Mouse (Mus musculus): Measurements from ENCODE around the gene Slc39a11.

Gene Slc39a11

GRCm38 (mm10) chr11:113253169-113253568 lies 396.7 kb downstream of the Slc39a11 start:
- DNase-seq (ENCODE audit: low read depth, low spot score) = no peak

DNA sequence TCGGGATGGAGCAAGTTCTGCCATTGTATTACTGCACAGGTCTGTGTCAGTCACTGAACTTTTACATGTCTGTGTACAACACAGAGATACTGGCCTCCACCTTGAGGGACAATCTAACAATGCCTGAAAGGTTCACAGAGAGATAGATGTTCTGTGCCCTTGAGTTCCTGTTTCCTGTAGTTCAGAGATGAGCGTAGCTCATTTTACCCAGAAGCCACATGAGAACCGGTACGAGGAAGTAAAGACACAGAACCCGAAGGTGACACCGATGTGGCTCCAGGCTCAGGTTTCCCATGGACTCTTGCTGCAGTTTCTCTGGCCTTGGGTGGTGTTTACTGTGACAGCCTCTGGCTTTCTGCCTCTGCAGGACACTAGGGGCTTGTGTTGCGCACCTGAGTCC lies 398.7 kb downstream of the Slc39a11 start:
- no peak for DNase-seq (ENCODE audit: low read depth, low spot score)

GRCm38 (mm10) chr11:113246475-113246874 lies 403.4 kb downstream of the Slc39a11 start:
- DNase-seq (ENCODE audit: low read depth, low spot score) = no peak

- no peak for DNase-seq (ENCODE audit: low read depth, low spot score)
Measured at GRCm38 (mm10) chr11:113245666-113246065, 404.2 kb downstream of the Slc39a11 start.

DNA sequence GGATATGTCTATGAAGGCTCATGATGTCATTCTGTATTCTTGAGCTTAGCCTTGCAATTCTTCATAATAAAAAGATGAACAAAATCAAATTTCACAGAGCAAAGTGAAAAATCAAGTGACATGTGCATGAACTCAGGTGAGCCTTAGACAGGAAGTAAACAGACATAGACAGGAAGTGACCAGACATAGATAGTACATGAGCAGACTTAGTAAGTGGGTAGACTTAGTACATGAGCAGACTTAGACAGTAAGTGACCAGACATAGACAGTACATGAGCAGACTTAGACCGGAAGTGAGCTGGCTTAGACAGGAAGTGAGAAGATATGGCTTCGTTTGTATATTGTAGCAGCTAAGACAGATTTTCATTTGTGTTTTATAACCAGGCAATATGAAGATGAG lies 415.4 kb downstream of the Slc39a11 start:
- DNase-seq (ENCODE audit: low read depth, low spot score) = no peak

GRCm38 (mm10) chr11:113232049-113232448 lies 417.8 kb downstream of the Slc39a11 start:
- DNase-seq (ENCODE audit: low read depth, low spot score) = no peak

- DNase-seq (ENCODE audit: low read depth, low spot score) = no peak
Measured at GRCm38 (mm10) chr11:113230410-113231132, 419.3 kb downstream of the Slc39a11 start.

GRCm38 (mm10) chr11:113225748-113226147 lies 424.1 kb downstream of the Slc39a11 start:
- DNase-seq (ENCODE audit: low read depth, low spot score) = no peak

DNA sequence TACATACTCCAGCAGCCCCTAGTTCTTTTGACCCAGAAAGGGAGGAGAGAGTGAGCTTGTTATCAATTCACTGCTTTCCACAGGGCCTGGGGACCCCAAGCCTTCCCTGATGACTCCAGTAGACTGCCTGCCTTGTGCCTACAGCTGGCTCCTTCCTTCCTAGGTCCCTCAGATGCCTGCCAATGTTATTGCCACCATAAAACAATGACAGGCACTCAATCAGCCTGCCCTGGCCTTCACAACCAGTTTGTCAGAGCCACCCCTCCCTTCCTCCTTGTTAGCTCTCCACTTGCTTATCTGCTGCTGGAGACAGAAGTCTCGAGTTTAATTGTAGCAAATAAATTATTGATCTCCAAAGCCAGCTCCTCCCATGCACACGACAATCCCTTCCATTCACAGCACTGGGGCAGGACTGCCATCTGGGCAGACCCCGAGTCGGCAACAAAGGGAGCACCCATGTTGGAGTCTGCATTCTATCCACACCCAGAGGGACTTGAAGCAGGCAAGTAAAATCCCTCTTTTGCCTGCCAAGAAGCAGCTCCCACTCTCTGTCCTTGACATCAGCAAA lies 426.0 kb downstream of the Slc39a11 start:
- no peak for DNase-seq (ENCODE audit: low read depth, low spot score)

- no peak for DNase-seq (ENCODE audit: low read depth, low spot score)
Measured at GRCm38 (mm10) chr11:113221267-113222195, 428.3 kb downstream of the Slc39a11 start.

DNA sequence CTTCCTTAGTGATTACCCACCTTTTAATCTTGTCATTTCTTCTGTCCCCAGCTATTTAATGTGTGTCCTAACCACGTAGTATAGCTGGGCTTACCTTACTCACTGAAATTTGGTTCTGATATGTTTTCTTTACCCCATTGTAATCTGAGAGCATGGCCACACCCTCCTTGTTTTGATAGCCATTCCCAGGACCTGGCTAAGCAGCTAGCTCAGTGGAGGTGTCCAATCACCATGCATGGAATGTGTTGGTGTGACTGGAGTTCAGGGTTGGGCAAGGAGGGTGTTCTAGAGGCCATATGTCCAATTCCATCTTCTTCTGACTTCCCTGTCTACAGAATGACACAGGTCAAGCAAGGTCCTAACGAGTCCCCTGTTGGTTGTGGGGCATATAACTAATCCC lies 429.2 kb downstream of the Slc39a11 start:
- DNase-seq (ENCODE audit: low read depth, low spot score) = no peak

- DNase-seq (ENCODE audit: low read depth, low spot score) = no peak
Measured at GRCm38 (mm10) chr11:113214741-113215140, 435.1 kb downstream of the Slc39a11 start.

GRCm38 (mm10) chr11:113212390-113213025 lies 437.4 kb downstream of the Slc39a11 start:
- DNase-seq (ENCODE audit: low read depth, low spot score) = no peak

- DNase-seq (ENCODE audit: low read depth, low spot score) = no peak
Measured at GRCm38 (mm10) chr11:113209220-113209878, 440.5 kb downstream of the Slc39a11 start.

DNA sequence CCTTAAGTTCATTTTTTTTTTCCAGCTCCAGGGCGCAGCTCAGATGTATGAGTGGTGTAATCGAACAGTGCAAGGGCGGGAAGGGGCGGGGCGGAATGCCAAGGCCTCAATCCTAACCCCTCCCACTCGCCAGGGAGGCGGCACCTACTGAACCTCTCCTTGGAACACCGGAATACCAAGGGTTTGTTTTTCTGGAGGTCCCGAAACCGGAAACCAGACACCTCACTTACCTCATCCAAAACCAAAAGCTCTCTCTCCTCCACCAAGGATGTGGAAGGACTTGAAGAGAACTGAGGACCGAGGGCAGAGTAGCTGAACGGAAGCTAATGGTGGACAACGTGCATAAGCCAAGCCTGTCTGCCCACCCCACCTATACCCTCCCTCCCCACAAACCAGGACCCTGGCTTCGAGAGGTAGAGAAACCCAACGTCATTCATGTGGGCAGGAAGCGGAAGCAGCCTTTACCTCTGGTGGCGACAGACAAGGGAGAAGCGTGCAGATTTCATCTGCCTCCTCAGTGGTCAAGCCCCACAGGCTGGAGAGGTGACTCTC lies 441.3 kb downstream of the Slc39a11 start:
- DNase-seq (ENCODE audit: low read depth, low spot score) = peak; percentile 46

- no peak for DNase-seq (ENCODE audit: low read depth, low spot score)
Measured at GRCm38 (mm10) chr11:113207966-113208365, 441.9 kb downstream of the Slc39a11 start.

- DNase-seq (ENCODE audit: low read depth, low spot score) = no peak
Measured at GRCm38 (mm10) chr11:113206099-113206498, 443.8 kb downstream of the Slc39a11 start.

DNA sequence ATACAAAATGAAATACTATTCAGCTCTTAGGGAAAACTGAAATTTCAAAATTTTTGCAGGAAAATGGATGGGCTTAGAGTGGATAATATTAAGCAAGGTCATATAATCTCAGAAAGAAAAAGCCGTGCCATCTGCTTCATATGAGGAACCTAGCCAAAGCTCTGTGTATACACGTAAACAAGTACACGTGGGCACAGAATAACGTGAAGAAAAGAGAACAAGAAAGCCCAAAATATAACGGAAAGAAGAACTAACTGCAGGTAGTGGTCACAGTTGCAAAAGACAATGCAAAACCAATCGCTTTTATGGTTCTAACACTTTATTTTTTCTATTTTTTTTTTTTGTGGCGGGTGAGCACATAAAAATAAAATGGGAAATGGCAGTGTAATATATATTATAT lies 446.9 kb downstream of the Slc39a11 start:
- DNase-seq (ENCODE audit: low read depth, low spot score) = no peak

GRCm38 (mm10) chr11:113201470-113201997 lies 448.3 kb downstream of the Slc39a11 start:
- peak; percentile 69 for DNase-seq (ENCODE audit: low read depth, low spot score)

DNA sequence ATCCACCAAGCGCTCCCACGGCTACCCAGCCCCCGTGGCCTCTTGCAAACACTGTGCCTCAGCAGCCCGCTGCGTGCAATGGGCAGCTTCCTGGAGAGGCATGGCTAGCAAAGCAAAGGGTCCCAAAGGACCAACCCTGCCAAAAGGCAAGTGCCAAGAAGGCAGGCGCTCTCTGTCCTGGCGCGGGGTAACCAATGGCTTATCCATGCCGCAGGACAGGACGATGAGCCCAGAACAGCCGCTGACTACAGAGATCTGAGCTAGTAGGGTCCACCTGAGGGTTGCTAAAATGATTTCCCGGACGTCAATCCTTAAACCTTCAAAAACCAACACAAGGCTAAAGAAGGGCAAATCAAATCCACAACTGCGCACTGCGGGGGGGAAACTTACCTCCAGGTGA lies 449.0 kb downstream of the Slc39a11 start:
- no peak for DNase-seq (ENCODE audit: low read depth, low spot score)

DNA sequence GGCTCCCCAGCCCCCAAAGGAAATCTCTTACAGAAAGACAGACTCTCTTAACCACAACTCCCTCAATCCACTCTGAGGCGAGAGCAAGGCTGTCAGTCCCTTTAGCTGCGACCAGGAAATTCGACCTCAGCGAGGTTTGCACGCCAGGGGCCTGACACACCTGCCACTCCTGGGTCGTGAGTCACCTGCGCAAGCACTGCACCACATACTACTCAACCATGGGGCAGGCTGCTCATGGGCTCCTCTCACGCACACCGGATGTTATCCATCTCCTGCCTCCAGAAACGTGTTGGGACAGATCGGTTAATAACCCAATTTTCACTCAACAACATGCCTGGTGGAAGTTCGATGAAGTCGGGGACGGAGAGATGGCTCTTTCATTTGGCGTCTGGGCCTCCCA lies 451.3 kb downstream of the Slc39a11 start:
- no peak for DNase-seq (ENCODE audit: low read depth, low spot score)
